In genomic region chr12:27082624-27083023, GRCm38 (mm10) we compare ENCODE assay signal across 9 mouse cellular contexts.
DNase-seq lines count a peak whose midpoint lies in the region; ATAC-seq and TF ChIP-seq lines count a peak whose summit lies in the region.
"Had no signal": no experiment of that assay in that cellular context is flagged by ENCODE, and none has a peak within 500 bp of the region (broad histone marks: within the 10 kb centered on the region; RNA-seq: fewer than 3 reads in every experiment).

No protein-coding gene starts in this region.

- H3K27me3 ChIP-seq in kidney, embryonic 15.5 days, result no peaks in the 10 kb centered on the region
- no peaks in the 10 kb centered on the region for H3K27me3 ChIP-seq in kidney, adult 2 months (replicated peaks; ENCODE audit: control insufficient read depth, insufficient read depth, low read length)
- no peaks in the 10 kb centered on the region for H3K27me3 ChIP-seq in hindbrain, embryonic 14.5 days (ENCODE audit: control insufficient read depth, insufficient read depth, low read length)
- no peaks in the 10 kb centered on the region for H3K27me3 ChIP-seq in neural tube, embryonic 13.5 days
- H3K27me3 ChIP-seq: liver, embryonic 15.5 days had no signal

- H3K4me1 ChIP-seq in kidney, embryonic 15.5 days, result peaks cover 17% of the 10 kb centered on the region
- H3K4me1 ChIP-seq in kidney, adult 2 months (ENCODE audit: control insufficient read depth, insufficient read depth, low read length), result no peaks in the 10 kb centered on the region
- H3K4me1 ChIP-seq in hindbrain, embryonic 14.5 days (replicated peaks; ENCODE audit: control insufficient read depth, insufficient read depth, low read length), result peaks cover 31% of the 10 kb centered on the region
- peaks cover 50% of the 10 kb centered on the region for H3K4me1 ChIP-seq in neural tube, embryonic 13.5 days (replicated peaks)
- H3K4me1 ChIP-seq: liver, embryonic 15.5 days had no signal

- H3K9me3 ChIP-seq in kidney, embryonic 15.5 days (replicated peaks), result no peaks in the 10 kb centered on the region
- H3K9me3 ChIP-seq in hindbrain, embryonic 14.5 days (ENCODE audit: control insufficient read depth, low read length), result no peaks in the 10 kb centered on the region
- H3K9me3 ChIP-seq in neural tube, embryonic 13.5 days, result no peaks in the 10 kb centered on the region
- H3K9me3 ChIP-seq: liver, embryonic 15.5 days had no signal

- DNase-seq in kidney, adult 2 months, result no peak
- DNase-seq in embryo, embryonic 11.5 days (ENCODE audit: low read depth, low spot score), result peak; percentile 78
- DNase-seq in hindbrain, embryonic 14.5 days (ENCODE audit: low spot score), result peak; percentile 89
- DNase-seq in left cerebral cortex, postnatal 4 days, result peak; percentile 91
- DNase-seq in spleen, postnatal 4 days (ENCODE audit: low spot score in 2 of 2), result no peak
- no peak for DNase-seq in urinary bladder, postnatal 10 days (ENCODE audit: low spot score)

- TF ChIP-seq CTCF in kidney, adult 2 months (conservative IDR thresholded peaks at IDR 0.05; ENCODE audit: insufficient read depth, insufficient read length, low read depth, low read length), result no peak

- no peak overlapping the region for H3K9ac ChIP-seq in kidney, embryonic 15.5 days
- peak overlapping the region; percentile 61 for H3K9ac ChIP-seq in hindbrain, embryonic 14.5 days
- peak overlapping the region; percentile 63 for H3K9ac ChIP-seq in neural tube, embryonic 13.5 days
- H3K9ac ChIP-seq: liver, embryonic 15.5 days had no signal

- no peak overlapping the region for H3K27ac ChIP-seq in kidney, embryonic 15.5 days
- H3K27ac ChIP-seq in kidney, adult 2 months (ENCODE audit: insufficient read depth, low read depth, low read length), result no peak overlapping the region
- peak overlapping the region; percentile 99 for H3K27ac ChIP-seq in hindbrain, embryonic 14.5 days
- H3K27ac ChIP-seq in neural tube, embryonic 13.5 days (replicated peaks), result peak overlapping the region; percentile 97
- H3K27ac ChIP-seq: liver, embryonic 15.5 days had no signal

- 4% methylated on average over 8 of the region's 8 CpGs for WGBS in kidney, embryonic 15.5 days
- WGBS in kidney, adult 2 months, result 7% methylated on average over 8 of the region's 8 CpGs
- under 1% methylated on average over 8 of the region's 8 CpGs for WGBS in hindbrain, embryonic 14.5 days
- under 1% methylated on average over 8 of the region's 8 CpGs for WGBS in neural tube, embryonic 13.5 days

- peak overlapping the region; percentile 59 for H3K4me2 ChIP-seq in kidney, embryonic 15.5 days
- H3K4me2 ChIP-seq in hindbrain, embryonic 14.5 days (replicated peaks), result peak overlapping the region; percentile 50
- H3K4me2 ChIP-seq in neural tube, embryonic 13.5 days, result peak overlapping the region; percentile 51
- H3K4me2 ChIP-seq: liver, embryonic 15.5 days had no signal

- intact Hi-C loops in left cerebral cortex, postnatal 4 days (cut with DNase I), result no loop called here

- no peaks in the 10 kb centered on the region for H3K36me3 ChIP-seq in kidney, embryonic 15.5 days
- no peaks in the 10 kb centered on the region for H3K36me3 ChIP-seq in kidney, adult 2 months (ENCODE audit: control insufficient read depth, insufficient read depth, low read length)
- no peaks in the 10 kb centered on the region for H3K36me3 ChIP-seq in hindbrain, embryonic 14.5 days (replicated peaks; ENCODE audit: control insufficient read depth, insufficient read depth)
- no peaks in the 10 kb centered on the region for H3K36me3 ChIP-seq in neural tube, embryonic 13.5 days
- H3K36me3 ChIP-seq: liver, embryonic 15.5 days had no signal

- H3K4me3 ChIP-seq in kidney, embryonic 15.5 days (replicated peaks), result peak overlapping the region; percentile 31
- no peak overlapping the region for H3K4me3 ChIP-seq in kidney, adult 2 months (ENCODE audit: insufficient read depth, low read depth, low read length)
- peak overlapping the region; percentile 8 for H3K4me3 ChIP-seq in hindbrain, embryonic 14.5 days (replicated peaks; ENCODE audit: low read length)
- H3K4me3 ChIP-seq in neural tube, embryonic 13.5 days, result peak overlapping the region; percentile 20
- H3K4me3 ChIP-seq: liver, embryonic 15.5 days had no signal

- peak; percentile 82 for ATAC-seq in kidney, embryonic 15.5 days (replicated peaks; ENCODE audit: low FRiP score)
- peak; percentile 96 for ATAC-seq in hindbrain, embryonic 14.5 days (ENCODE audit: low FRiP score)
- ATAC-seq in neural tube, embryonic 13.5 days (ENCODE audit: low read depth), result peak; percentile 93

- TF ChIP-seq POLR2A in kidney, adult 2 months (IDR thresholded peaks at IDR 0.05; ENCODE audit: low read depth, low read length), result no peak

Comparison
In these comparisons a context has a peak if more than half of its experiments do, and no peak if none do; other contexts are left out.
1. H3K27ac ChIP-seq: peak in hindbrain, embryonic 14.5 days (single experiment) and neural tube, embryonic 13.5 days (single experiment); none in kidney, embryonic 15.5 days (single experiment) and kidney, adult 2 months (single experiment).
2. DNase-seq: peak in embryo, embryonic 11.5 days (single experiment), hindbrain, embryonic 14.5 days (single experiment) and left cerebral cortex, postnatal 4 days (single experiment); none in kidney, adult 2 months (single experiment), spleen, postnatal 4 days (0 of 2) and urinary bladder, postnatal 10 days (single experiment).
3. Peak in every context shown above with its lines, with median percentiles within 50 percentile points of each other: ATAC-seq and H3K4me2 ChIP-seq.